Mouse (Mus musculus) hindbrain, embryonic 14.5 days (tissue): ENCODE data around the gene Adamts15. TPM values are rescaled to one million over a fixed set of nuclear protein-coding genes. Genes with fewer than 3 reads are reported as not detected.

Source experiments
- ATAC-seq: fragments of 200-750 bp; cut with Nextera tagmentation; 2 replicates; pipeline ENCODE4 v1.8.0; 2017; ENCODE audit warnings: moderate number of reproducible peaks, mild to moderate bottlenecking, moderate TSS enrichment, moderate library complexity; ENCODE audit not compliant: low FRiP score
- DNase-seq: peaks from one replicate; pipeline ENCODE4 v3.0.0-alpha.2; 2015; ENCODE audit warnings: low spot score
- H3K27ac ChIP-seq: fragments of 300-500 bp; sonication (generic); 2 replicates; pipeline ENCODE4 v1.5.1; 2014; ENCODE audit warnings: mild to moderate bottlenecking, moderate library complexity
- H3K27me3 ChIP-seq: fragments of 300-500 bp; sonication (generic); 2 replicates; pipeline ENCODE4 v1.6.1; 2014; ENCODE audit warnings: mild to moderate bottlenecking, low read length, mixed read lengths; ENCODE audit not compliant: control insufficient read depth, insufficient read depth
- H3K36me3 ChIP-seq: fragments of 300-500 bp; sonication (generic); replicated peaks from 2 replicates; pipeline ENCODE4 v1.6.1; 2014; ENCODE audit not compliant: control insufficient read depth, insufficient read depth
- H3K4me1 ChIP-seq: fragments of 300-500 bp; sonication (generic); replicated peaks from 2 replicates; pipeline ENCODE4 v1.6.1; 2014; ENCODE audit warnings: antibody characterized with exemption, low read length, mixed read lengths; ENCODE audit not compliant: control insufficient read depth, insufficient read depth
- H3K4me2 ChIP-seq: fragments of 300-500 bp; sonication (generic); replicated peaks from 2 replicates; pipeline ENCODE4 v1.6.1; 2014; ENCODE audit warnings: mild to moderate bottlenecking, moderate library complexity
- H3K4me3 ChIP-seq: fragments of 300-500 bp; sonication (generic); replicated peaks from 2 replicates; pipeline ENCODE4 v1.5.1; 2014; ENCODE audit warnings: mild to moderate bottlenecking, low read length
- H3K9ac ChIP-seq: fragments of 300-500 bp; sonication (generic); 2 replicates; pipeline ENCODE4 v1.6.1; 2014
- H3K9me3 ChIP-seq: fragments of 300-500 bp; sonication (generic); 2 replicates; pipeline ENCODE4 v1.6.1; 2016; ENCODE audit warnings: low read length; ENCODE audit not compliant: control insufficient read depth
- WGBS: fragments of 180-500 bp; shearing (Covaris S2); extraction: QIAGEN DNeasy Blood & Tissue Kit; methylation state at CpG from one replicate; pipeline ENCODE4 v1.1.7; 2014; 5-methylcytosine and 5-hydroxymethylcytosine counted together
- polyA plus RNA-seq: library from polyadenylated mRNA; unstranded; fragments of >200 nt; fragmentation: Nextera tagmentation; extraction: Ambion mirVana; gene quantifications from 2 replicates; pipeline ENCODE4 v1.2.1, GENCODE M21; 2014

Adamts15 gene
- polyA plus RNA-seq, 1 experiment from 2014 or later, result 4.6 TPM

DNA sequence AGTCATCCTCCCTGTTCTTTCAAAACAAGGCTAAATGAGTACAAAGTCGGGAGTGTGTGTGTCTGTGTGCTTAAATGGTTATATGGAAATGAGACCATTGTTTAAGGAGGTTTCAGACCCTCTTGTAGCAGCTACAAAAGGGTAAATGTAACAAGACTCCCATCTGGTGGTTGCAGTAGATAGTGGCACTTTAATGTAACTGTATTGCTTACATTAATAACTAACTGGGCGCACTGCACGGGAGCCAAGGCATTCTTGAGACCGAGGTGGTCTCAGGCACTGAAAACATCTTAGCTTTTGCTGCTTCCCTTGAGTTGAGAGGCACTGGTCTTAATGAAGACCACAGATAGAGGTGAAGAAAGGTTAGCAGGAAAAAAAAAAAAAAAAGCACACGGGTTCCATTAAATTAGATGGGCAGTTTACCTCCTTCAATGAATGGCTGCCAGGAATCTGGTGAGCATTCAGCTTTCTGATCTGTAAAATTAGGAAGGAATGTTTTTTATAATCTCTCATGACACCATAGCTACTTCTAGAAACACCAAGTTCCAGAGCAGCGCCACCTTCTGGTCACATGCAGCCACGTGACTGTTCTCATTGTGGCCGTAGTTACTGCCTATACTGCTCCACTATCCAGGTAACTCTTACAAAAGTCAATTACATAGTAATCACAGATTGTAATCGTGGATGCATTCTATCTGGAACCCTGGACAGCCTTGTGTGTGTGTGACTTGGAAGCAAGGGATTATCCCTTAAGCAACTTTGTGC lies 14.6 kb upstream of the Adamts15 start:
- Histone ChIP-seq H3K4me2 (peak overlapping the region; percentile 24; the same call in 1 of the 2 replicates), H3K4me3 (no peak overlapping the region), H3K9ac (no peak overlapping the region), H3K27me3 (peaks cover 15% of the 10 kb centered on the region), H3K4me1 (no peaks in the 10 kb centered on the region), H3K9me3 (no peaks in the 10 kb centered on the region), H3K27ac (no peak overlapping the region), H3K36me3 (no peaks in the 10 kb centered on the region)
- WGBS, result 35% methylated on average over 9 of the region's 9 CpGs
- DNase-seq, result peak; percentile 89
- ATAC-seq, result peak; percentile 82; the same call in 1 of the 2 replicates

DNA sequence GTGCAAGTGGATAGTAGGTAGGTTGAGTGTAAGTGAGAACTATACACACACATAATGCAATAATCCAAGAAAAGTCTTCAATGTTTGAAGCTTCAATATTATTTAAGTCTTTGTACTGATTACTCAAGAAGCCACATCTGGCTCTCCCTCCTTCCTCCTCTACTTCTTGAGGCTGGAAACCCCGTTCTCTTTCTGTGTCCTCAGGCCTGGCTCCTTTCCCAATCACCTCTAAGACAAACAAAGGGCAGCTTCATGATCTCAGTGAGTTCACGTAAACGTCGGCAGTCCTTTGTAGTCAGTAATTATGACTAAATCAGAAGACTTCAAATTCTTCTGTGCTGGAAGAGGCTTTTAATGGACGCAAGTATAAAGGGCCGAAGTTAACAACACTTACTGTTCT lies 12.6 kb upstream of the Adamts15 start:
- 68% methylated on average over 6 of the region's 6 CpGs for WGBS
- no peaks in the 10 kb centered on the region for H3K36me3 ChIP-seq
- H3K27ac ChIP-seq, result no peak overlapping the region
- ATAC-seq (no peak), DNase-seq (no peak)
- no peaks in the 10 kb centered on the region for H3K4me1 ChIP-seq
- H3K9me3 ChIP-seq, result no peaks in the 10 kb centered on the region
- H3K4me2 ChIP-seq, result no peak overlapping the region
- no peak overlapping the region for H3K4me3 ChIP-seq
- H3K27me3 ChIP-seq, result no peaks in the 10 kb centered on the region
- H3K9ac ChIP-seq, result no peak overlapping the region

DNA sequence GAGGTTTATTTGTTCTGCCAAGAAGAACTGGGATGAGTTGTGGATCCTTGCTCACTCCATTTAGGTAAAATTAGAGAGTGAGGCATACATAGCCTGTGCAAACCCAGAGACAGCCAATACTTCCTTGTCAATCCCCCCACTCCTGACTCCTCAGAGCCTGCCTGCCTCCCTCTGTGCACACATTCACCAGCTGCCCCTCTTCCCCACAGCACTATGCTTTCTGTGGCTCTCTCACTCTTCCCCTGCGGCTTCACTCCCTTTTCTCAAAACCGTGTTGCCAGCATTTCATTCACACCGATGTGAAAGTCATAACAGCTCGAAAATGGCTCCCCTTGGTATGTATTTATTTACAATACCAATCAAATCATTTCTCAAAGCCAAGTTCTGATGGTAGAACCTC lies 10.1 kb upstream of the Adamts15 start:
- Histone ChIP-seq H3K27me3 (no peaks in the 10 kb centered on the region), H3K27ac (no peak overlapping the region), H3K4me3 (no peak overlapping the region), H3K4me1 (no peaks in the 10 kb centered on the region), H3K9me3 (no peaks in the 10 kb centered on the region), H3K4me2 (no peak overlapping the region), H3K36me3 (no peaks in the 10 kb centered on the region), H3K9ac (no peak overlapping the region)
- no peak for DNase-seq
- 72% methylated on average over 4 of the region's 4 CpGs for WGBS
- ATAC-seq, result no peak

DNA sequence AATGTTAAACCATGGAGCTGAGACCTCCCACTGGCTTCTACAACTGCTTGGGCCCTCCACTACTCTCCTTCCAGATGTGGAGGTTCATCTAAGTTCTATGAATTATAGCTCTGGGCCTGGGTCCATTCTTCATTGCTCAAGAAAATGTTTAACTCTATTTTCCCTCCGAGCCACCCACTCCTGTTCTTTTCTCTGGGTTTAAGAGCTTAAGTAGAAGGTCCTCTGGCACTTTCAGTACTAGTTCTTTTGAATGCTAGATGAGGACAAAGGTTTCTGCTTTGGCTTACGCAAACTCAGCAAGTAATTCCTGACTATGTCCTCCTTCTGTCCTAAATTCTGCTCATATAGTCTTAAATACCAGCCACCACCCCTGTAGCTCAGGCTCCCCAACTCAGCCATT lies 6.5 kb upstream of the Adamts15 start:
- Histone ChIP-seq H3K9me3 (no peaks in the 10 kb centered on the region), H3K4me1 (no peaks in the 10 kb centered on the region), H3K9ac (no peak overlapping the region), H3K27ac (no peak overlapping the region), H3K27me3 (no peaks in the 10 kb centered on the region), H3K36me3 (no peaks in the 10 kb centered on the region), H3K4me3 (no peak overlapping the region), H3K4me2 (no peak overlapping the region)
- WGBS, result 95% methylated on average over 2 of the region's 2 CpGs
- DNase-seq (no peak), ATAC-seq (no peak)

DNA sequence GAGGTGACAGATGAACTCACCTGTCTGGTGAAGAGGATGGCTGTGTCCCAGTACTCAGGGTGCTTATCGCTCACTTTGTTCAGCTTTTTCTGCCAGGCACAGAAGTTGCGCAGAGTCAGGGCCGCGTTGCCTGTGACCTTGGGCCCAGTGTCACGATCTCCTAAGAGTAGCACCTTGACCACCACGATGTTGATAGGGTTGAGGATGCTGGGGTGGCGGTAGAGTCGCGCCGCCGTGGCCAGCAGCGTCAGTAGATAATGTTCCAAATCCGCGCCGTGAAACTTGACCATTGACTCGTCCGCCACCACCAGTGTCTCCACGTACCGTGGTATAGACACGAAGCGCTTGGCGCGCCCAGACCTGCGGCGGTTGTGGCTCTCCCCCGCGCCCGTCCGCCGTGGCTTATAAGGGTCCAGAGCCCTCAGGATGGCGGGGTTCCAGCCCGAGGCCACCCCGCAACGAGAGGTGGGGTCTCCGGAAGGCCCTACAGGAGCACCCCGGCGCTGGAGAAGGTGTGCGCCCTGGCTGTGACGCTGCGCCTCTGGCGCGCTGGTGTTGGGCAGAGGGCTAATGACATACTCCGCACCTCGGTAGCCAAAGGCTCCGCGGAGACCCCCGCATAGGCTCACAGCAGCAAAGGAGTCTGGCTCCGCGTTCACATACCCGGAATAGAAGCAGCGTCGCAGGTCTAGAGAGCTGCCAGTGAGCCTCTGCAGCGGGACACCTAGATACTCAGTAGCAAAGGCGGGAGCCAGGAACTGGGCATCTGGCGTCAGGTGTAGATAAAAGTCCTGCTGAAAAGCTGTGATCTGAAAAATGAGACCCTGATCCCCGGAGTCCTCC lies 770 bp downstream of the Adamts15 start:
- H3K27me3 ChIP-seq, result peaks cover 22% of the 10 kb centered on the region
- no peaks in the 10 kb centered on the region for H3K9me3 ChIP-seq
- peak overlapping the region; percentile 54 for H3K4me3 ChIP-seq
- DNase-seq (peak; percentile 47), ATAC-seq (peak; percentile 37; the same call in 1 of the 2 replicates)
- H3K4me1 ChIP-seq, result peaks cover 9% of the 10 kb centered on the region; the same call in 1 of the 2 replicates
- no peaks in the 10 kb centered on the region for H3K36me3 ChIP-seq
- no peak overlapping the region for H3K27ac ChIP-seq
- 4% methylated on average over 56 of the region's 56 CpGs for WGBS
- H3K9ac ChIP-seq, result peak overlapping the region; percentile 60
- H3K4me2 ChIP-seq, result peak overlapping the region; percentile 91

DNA sequence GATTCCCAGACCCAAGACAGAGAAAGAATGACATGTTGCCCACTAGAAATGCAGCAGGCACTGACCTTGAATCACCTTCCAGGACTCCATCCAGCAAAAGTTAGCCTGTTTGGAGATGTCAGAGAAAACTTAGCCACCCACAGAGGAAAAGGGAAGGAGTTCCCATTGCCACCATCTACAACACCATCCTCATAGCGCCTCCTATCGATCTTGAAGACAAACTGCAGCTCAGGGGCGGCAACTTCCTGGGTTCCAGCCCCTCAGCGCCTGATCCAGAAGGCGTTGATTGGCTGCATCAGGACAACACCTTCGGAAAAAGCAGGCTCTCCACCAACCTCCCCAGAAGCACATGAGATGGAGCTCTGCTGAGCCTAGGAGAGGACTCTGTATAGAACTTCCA lies 1.5 kb downstream of the Adamts15 start:
- ATAC-seq, result no peak
- Histone ChIP-seq H3K4me3 (no peak overlapping the region; the same call in 1 of the 2 replicates), H3K9ac (no peak overlapping the region), H3K27me3 (peaks cover 22% of the 10 kb centered on the region), H3K4me1 (peaks cover 9% of the 10 kb centered on the region; the same call in 1 of the 2 replicates), H3K36me3 (no peaks in the 10 kb centered on the region), H3K4me2 (peak overlapping the region; percentile 91), H3K9me3 (no peaks in the 10 kb centered on the region), H3K27ac (no peak overlapping the region)
- DNase-seq, result no peak
- 31% methylated on average over 6 of the region's 6 CpGs for WGBS

DNA sequence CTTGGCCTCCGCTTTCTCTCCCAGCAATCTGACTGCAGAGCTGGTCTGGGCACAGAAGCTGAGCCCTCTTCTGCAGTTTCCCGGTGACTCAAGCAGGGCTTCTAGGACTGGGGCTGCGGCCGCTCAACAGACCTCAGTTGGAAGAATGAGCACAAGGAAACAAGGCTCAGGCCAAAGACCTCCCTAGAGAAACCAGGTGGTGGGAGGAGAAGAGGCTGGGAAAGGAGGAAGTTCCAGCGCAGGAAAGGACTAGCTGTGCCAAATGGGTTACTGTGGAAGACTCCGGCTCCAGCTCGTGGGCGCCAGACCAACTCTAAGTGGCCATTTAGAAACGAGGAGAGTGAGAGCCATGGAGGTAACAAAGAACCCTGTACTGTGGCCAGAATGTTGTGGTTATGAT lies 2.6 kb downstream of the Adamts15 start:
- ATAC-seq, result no peak
- no peak overlapping the region for H3K4me3 ChIP-seq

DNA sequence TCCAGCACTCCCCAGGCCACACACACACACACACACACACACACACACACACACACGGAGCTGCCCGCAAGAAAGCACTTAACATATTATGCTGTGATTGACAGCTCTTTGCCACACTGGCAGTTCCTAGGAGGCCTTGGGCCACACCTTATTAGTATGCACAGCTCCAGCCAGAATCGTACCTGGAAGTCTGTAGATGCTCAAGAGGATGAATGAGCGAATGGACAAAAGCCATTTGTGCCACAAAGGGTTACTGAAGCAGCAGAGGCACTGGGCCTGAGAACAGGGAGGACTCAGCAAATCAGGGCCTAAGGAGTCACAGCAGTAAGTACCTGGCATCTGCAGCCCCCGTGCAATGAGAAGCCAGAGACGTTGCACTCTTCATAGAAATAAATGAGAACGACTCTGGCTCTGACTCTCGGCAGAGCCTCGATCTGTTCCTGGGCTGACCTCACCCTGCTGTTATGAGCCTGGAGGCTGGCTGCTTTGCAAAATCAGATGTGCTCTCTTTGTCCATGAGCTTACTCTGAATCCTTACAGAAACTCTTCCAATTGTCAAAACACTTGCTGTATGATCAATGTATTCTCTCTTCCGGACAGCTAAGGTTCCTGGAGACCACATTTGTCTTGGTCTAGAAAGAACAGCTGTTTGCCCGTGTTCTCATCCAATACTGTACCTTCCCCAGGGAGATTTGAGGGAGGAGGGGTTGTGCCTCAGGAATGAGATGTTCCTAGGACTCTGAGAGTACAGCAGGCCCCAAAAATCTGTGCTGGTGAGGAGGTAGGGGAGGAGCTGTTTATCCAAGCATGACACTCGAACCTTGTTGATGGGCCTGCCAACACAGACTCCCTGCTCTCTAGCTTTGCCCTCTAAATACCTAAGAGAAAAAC lies 3.5 kb downstream of the Adamts15 start:
- 38% methylated on average over 12 of the region's 12 CpGs for WGBS
- Histone ChIP-seq H3K36me3 (no peaks in the 10 kb centered on the region), H3K9me3 (no peaks in the 10 kb centered on the region), H3K4me3 (no peak overlapping the region), H3K27me3 (peaks cover 22% of the 10 kb centered on the region), H3K4me1 (peaks cover 9% of the 10 kb centered on the region; the same call in 1 of the 2 replicates), H3K27ac (no peak overlapping the region), H3K4me2 (peak overlapping the region; percentile 22; the same call in 1 of the 2 replicates), H3K9ac (no peak overlapping the region)
- no peak for ATAC-seq
- DNase-seq, result no peak

More for the DNA sequence above, 2.6 kb downstream of the Adamts15 start:
- H3K4me1 ChIP-seq, result peaks cover 9% of the 10 kb centered on the region; the same call in 1 of the 2 replicates
- H3K4me2 ChIP-seq, result peak overlapping the region; percentile 91; the same call in 1 of the 2 replicates
- H3K9ac ChIP-seq, result no peak overlapping the region
- no peak overlapping the region for H3K27ac ChIP-seq
- no peaks in the 10 kb centered on the region for H3K36me3 ChIP-seq
- WGBS, result 86% methylated on average over 9 of the region's 9 CpGs
- H3K27me3 ChIP-seq, result peaks cover 22% of the 10 kb centered on the region
- H3K9me3 ChIP-seq, result no peaks in the 10 kb centered on the region
- no peak for DNase-seq
